Mouse (Mus musculus): Measurements from ENCODE around the gene Ppp1r12b.

Gene Ppp1r12b

DNA sequence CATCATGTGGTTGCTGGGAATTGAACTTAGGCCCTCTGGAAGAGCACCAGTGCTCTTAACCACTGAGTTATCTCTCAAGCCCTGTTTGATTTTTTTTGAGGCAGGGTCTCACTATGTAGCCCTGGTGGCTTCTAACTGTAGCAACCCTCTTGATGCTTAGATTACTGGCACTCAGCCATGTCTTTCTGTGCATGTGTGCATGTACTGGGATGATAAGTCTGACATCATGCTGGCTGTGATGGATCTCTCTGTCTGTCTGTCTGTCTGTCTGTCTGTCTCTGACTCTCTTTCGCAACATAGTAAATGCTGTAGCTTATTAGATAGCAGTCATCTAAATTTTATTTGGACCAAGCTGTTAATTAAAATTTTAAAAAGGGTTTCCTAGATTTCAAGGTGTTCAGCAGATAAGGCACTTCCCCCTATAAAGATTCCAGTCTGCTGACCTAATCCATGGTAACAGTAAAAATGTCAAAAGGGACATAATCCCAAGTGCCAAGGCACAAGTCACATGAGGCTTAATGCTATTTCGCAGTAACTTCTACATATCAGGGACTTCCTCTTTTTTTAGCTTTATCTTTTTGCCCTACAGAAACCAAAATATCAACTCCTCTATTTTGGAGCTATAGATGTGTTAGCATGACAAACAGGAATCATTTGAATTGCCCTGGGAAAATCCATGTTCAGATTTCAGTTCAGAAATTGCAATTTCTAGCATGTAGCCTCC lies 164.9 kb downstream of the Ppp1r12b start:
- DNase-seq (ENCODE audit: low read depth): peak; percentile 23

DNA sequence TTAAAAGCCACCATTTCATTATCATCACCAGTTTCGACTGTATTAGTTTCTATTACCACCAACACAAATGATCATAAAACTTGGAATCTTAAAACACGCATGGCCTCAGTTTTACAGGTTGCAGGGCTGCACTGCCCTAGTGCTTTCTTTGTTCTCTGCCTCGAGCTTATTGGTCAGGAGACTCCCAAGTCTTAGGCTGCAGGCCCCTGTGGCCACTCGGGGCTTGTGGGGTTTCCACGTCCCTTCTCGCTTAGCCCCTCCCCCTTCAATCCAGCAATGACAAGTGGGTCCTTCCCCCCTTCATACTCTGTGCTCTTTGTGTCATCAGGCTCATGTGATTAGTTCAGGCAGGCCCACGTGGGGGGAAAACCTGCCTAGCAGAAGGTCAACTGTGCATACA lies 167.6 kb downstream of the Ppp1r12b start:
- no peak for DNase-seq (ENCODE audit: low read depth)

DNA sequence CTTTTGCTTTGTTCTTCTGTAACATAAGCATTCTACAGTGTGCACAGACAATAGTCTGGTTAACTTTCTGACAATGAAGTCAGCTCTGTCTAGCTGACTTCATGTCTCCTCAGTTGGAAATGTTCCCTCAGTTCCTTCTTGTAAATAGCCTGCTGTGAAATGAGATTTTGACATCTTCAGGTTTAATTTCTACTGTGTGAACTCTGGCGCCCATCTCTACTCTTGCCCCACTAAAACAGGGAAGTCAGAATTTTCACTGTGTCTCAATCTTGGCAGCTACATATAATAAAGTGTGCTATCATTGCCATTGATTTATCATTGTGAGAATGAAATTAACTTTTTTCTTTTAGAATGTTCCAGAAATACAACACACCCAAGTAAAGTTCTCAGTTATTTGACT lies 170.8 kb downstream of the Ppp1r12b start:
- DNase-seq (ENCODE audit: low read depth): no peak

DNA sequence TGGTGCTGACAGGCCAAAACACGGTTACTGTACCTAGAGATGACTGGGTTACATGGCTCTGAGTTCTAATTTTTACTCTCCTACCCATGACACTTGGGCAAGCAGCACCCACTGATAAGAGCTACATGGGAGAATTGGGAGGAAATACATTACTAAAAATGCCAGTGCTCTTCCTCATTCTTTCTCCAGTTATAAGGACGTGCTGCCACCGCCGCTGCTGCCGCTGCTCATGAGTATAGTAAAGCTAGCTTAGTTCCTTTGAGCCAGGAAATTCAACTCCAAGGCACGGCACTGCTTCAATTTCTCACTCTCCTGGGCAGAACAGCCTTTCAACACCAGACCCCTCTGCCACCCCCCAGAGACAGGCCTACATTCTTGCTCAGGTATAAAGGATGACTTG lies 171.3 kb downstream of the Ppp1r12b start:
- no peak for DNase-seq (ENCODE audit: low read depth)

DNA sequence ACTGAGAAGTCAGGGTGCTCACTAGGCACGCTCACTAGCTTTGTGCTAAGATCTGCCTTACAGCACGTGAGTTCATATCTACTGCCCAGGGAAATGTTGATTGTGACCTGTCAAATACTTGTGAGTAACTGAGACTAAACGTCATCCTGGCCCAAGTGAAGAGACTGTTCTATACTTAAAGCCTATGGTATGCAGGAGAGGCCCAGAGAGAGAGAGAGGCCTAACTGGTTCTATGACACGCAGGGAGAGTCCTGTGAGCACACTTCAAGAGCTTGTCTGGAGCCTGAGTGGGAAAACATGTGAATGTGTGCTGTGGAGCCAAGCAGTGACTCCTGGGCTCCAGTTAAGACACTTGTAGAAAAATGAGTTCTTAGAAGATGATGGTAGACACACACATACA lies 171.8 kb downstream of the Ppp1r12b start:
- no peak for DNase-seq (ENCODE audit: low read depth)

DNA sequence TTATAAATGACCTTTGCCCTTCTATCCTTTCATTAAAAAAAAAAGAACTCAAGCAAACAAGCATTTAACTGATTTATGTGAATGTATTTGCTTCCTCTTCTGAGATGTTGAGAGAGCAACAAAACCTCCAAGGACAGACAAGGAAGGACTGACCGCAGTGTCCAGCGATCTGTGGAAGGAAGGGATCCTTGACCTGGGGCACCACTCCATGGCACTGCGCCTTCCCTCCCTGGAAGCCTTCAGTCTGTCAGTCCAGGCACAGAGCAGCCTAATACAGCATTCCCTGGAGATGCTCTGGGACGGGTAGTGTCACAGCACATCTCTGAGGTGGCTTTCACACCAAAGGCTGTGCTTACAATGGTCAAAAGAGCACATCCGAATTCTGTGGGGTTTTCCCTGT lies 172.9 kb downstream of the Ppp1r12b start:
- no peak for DNase-seq (ENCODE audit: low read depth)

DNA sequence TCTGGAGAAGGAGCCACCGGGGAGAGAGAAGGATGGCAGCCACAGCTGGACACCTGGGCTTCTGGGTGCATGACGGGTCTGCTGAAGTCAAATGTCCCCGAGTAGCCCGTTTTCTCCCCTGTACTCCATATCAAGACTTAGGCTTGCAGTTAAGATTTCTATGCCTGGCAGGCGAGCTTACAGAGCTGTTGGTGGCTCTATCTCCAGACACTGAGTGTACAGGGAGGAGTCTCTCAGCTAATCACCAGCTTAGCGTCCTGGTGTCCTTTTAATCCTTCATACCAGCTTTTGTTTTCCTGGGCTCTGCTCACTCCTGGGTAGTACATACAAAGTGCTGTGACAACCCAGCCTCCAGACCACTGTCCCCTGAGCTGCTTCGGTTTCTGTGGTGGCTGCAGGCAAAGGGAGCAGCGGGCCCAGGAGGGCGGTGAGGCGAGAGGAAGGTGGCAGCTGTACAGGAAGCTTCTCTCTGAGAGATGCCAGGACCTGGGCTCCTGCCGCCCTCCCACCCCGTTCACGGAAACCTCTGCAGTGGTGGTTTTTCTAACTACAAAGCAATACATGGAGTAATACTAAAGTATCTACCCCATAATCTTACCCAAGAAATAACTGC lies 177.7 kb downstream of the Ppp1r12b start:
- no peak for DNase-seq (ENCODE audit: low read depth)

DNA sequence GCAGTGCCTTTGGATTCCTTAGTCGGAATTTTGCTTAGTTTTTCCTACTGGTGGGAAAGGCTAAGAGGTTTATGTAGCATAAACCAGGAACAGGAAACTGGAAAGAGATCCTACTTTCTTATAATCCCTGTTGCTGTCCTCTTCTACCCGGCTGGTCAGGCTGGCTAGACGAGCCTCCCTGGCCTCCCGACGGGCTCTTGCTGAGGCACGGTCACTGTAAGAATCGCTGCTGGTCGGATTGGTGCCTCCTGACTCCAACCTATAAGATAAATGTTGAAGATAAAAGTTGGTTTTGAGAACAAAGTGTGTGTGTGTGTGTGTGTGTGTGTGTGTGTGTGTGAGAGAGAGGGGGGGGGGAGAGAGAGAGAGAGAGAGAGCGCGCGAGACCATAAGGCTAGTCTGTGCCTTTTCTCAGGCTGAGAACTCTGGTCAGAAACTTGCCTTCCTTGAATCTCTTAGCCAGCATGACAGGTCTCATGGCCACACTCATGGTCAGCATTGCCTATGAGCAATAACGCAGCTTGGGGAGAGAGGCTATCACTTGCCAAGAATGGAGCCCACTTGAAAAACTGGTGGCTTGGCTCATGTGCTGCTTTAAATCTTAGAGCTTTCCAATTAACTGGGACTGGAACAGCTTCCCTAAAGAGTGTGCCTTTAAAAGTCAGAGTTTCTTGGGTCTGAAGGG lies 178.4 kb downstream of the Ppp1r12b start:
- no peak for DNase-seq (ENCODE audit: low read depth)

DNA sequence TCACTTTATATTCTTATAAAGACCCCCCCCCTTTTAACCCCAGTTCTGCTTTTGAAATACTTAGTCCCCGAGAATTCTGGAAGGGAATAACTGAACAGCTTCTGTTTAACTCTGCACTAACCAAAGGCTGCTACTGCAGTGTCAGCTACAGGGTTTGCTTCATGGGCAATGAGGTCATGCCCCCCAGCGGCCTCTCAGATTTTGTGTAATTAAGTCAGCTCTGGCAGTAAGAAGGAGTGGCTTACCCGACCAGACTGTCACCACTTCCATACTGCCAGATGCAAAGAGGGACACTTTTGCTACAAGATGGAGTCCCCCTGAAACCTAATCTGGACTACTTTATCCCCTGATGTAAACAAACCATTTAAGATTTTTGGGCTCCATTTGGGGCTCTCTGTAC lies 180.1 kb downstream of the Ppp1r12b start:
- DNase-seq (ENCODE audit: low read depth): no peak

DNA sequence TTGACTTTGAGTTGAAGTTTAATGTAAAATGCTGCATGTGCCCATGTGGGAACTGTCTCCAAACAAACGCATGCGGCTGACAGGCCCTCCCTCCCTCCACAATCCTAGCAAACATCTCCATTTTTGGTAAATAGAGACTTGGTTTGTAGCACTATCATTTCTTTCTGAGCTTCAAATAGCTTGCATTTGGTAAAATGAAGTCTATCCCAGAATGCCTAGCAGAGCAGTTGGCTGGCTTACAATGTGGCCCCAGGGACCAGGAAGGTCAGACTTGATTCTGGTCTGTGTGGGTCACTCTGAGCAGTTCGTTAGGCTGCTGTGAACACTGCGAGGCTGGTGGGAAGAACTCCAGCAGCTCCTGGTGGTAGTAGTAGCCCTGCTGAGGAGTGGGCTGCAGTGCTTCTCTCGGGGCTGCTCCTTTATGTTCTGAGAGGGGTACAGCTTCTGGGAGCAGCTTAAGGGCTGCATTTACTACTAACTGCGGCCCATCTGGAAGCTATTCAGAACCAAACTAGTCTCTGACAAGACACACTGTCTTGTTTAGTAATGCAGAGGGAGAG lies 180.9 kb downstream of the Ppp1r12b start:
- DNase-seq (ENCODE audit: low read depth): no peak

DNA sequence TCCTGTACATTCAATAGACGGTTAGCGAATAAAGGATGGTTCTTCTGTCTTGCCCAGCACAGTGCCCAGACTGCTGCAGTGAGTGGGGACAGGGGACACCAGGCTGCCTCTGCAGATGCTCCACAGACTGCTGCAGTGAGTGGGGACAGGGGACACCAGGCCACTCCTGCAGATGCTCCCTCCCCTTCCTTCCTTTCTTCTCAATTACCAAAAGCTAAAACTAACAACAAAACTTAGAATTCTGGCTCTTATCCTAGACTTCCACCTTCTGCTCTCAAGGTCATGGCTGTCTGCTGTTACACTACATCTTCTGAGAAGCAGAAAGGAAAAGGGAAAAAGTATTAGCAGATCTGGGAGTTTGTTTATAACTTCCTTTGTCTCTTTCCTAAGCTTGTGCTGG lies 181.5 kb downstream of the Ppp1r12b start:
- DNase-seq (ENCODE audit: low read depth): no peak

DNA sequence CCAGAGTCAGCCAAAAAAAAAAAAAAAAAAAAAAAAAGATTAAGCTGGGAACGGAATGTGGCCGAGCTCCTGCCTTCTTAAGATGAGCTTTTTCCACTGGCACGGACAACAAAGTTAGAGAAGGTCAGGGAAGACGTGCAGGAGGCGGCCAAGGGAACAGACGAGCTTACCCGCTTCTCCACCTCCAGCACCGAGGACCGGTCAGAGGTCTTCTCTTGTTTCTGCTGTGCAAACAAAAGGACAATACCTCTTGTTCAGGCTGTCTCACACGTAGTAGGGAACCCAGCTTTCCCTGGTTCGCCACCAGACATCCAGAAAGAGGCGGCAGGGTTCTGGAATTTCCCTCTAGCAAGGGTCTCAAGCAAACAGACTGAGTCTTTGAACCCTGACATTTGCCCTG lies 182.5 kb downstream of the Ppp1r12b start:
- no peak for DNase-seq (ENCODE audit: low read depth)

DNA sequence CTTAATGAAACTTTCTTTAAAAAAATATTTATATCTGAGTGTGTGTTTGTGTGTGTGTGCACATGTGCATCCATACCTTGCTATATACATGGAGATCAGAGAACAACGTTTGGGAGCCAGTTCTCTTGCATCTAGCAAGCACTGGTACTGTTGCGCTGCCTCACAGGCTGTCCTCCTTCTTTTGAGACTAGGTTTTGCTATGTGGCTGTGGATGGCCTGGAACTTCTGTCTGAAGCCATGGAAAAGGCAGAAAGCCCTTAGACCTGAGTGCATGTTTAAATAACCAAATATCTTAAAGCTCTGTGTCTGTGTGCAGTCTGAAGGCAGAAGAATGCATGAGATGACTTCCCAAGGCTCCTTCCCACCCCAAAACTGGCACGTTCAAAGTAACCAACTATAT lies 182.9 kb downstream of the Ppp1r12b start:
- no peak for DNase-seq (ENCODE audit: low read depth)

DNA sequence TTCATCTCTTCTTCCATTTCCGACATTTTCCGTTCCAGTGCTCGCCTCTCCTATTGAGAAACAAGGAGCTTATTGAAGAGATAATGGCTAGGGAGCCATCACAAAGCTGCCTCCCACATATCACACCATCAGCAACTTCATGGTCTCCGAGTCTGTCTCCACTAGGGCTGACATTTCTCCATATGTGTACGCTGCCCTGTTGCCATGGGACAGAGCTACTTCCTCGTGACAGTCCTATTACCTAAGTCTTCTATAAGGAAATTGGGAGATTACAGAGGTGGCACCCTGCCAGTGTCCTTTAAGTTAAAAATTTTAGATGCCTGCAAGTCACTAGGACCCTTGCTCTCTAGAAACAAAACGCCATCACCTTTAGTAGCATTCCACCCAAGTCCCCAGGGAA lies 183.7 kb downstream of the Ppp1r12b start:
- DNase-seq (ENCODE audit: low read depth): no peak

DNA sequence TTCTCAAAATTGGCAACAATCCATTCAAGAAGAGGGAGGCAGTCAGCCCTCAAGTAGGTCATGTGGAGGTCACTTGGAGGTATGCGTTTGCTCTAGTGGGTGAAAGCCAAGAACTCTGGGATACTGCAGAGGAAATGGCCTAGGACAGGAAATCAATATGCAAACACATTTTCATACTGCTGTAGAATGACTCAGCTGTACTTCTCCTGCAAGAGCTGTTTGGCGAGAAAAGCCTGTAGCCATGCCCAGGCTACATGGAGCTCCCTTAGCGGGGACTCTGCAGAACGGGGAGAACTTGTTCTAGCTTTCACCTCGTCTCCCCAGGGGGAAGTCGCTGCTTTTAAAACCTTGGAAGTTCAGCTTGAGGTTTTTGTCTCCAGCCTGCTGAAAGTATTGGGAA lies 184.4 kb downstream of the Ppp1r12b start:
- DNase-seq (ENCODE audit: low read depth): no peak

DNA sequence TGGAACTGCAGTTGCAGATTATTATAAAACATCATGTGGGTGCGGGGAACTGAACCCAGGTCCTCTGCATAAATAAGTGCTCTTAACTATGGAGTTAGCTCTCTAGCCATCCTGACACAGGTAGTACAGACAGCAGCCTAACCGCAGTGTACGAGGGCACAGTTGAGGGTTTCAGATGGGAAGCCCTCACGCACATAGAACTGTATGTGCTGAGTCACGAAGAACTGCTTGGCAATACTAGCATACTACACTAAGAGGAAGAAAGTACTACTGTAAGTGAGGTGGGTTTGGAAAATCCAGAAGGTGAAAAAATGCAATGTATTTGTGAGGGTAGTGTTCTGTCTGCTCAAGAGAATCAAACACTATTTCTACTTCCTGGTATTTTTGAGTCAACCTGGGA lies 185.4 kb downstream of the Ppp1r12b start:
- DNase-seq (ENCODE audit: low read depth): no peak

DNA sequence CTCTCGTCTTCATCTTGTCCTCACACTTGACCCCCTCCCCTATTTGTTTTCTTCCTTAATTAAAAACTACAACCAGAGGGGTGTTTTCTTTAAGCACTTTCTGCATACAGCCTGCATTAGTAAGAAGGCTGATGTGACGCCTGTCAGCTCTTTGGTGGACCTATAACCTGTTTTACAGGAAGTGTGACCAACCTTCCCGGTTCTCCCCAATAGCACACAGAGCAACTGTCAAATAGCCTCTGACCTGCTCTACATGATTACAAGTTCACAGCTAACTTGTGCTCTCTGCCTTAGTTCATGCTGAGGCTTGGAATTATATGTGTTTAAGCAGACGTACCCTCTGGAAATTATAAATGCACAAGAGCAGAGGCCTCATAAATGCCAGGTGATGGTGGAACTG lies 189.3 kb downstream of the Ppp1r12b start:
- DNase-seq (ENCODE audit: low read depth): no peak

DNA sequence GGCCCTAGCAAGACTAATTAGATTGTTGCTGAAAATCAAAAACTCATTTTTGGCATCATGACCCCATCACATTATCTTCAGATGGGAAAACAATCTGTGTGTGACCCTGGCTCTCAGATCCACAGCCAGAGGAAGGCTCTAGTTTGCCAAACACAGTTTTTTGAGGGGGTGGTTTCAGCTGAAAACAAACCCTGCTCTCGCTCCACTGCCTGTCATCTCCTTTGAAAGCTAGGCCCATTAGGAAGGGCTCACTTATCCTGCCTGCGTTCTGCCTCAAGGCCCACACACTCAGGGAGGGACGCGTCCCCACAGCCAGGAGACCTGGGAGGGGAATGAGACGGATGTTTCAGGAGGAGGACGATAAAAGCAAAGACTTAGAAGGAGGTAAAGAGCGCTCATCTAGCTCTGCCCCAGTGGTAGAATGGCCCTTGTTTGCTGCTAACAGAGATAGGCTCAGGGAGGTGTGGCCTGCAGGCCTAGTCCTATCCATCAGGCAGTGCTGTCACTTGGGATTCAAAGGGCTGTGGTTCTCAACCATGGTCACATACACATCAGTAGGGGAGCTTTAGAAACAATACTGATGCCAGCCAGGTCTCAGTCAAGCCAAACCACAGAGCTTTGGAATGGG lies 190.8 kb downstream of the Ppp1r12b start:
- DNase-seq (ENCODE audit: low read depth): no peak

DNA sequence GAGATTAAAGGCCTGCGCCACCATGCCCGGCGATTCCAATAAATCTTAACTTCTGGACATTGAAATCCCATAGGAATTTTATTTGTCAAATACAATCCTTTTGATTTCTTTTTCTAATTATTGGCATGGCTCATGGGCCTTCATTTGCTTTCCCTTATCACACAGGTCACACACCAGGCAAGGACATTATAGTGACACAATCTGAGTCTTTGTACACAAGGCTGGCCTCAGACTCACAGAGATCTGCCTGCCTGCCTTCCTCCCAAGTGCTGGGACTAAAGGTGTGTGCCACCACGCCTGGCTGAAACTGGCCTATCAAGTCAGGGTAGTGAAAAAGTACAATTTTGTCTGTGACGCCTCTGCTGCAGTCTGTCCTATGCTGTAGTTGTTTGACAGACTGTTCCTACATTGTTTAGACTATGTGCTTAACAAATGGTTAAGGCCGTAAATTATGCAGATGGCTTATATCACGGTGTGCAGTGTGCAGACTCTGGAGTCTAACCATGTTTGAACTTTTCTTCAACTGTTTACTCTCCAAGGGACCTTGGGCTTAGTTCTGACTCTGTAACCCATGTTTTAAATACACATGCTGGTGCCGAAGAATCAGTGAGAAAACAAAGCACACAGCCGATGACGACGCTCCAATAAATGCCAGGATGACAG lies 191.8 kb downstream of the Ppp1r12b start:
- no peak for DNase-seq (ENCODE audit: low read depth)

DNA sequence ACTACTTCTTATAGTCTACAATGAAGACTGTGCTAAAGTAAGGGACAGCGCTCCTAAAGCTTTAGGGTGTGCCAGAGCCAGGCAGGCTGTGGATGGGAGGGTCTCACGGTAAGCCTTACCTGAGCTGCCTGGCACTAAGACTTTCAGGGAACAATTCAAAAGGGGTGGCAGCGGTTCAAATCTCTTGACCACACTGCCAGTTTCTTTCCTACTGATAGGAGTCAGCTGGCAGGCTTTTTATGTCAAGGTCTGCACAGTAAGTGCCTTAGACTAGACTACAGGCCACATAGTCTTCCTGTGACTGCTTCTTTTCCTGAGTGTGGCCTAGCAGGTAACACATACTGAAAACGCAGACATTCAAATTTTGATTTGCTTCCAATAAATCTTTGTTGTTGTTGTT lies 192.5 kb downstream of the Ppp1r12b start:
- no peak for DNase-seq (ENCODE audit: low read depth)

DNA sequence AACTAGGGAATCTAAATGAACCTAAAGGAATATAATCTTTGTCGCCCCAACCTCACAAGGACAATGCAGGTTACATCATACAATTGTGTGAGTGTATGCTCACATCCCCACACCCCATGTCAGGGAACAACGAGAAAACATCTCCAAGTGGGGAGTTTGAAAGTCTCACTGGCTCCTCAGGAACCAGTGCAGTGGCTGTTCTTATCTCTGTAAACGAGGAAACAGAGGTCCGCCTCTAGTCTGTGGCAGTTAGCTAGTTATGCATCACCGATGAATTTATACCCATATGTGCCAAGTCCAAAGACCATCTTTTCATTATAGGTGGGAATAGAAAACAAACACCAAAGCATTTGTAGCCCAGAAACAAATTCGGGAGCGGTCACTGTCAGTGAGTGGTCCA lies 194.2 kb downstream of the Ppp1r12b start:
- no peak for DNase-seq (ENCODE audit: low read depth)

DNA sequence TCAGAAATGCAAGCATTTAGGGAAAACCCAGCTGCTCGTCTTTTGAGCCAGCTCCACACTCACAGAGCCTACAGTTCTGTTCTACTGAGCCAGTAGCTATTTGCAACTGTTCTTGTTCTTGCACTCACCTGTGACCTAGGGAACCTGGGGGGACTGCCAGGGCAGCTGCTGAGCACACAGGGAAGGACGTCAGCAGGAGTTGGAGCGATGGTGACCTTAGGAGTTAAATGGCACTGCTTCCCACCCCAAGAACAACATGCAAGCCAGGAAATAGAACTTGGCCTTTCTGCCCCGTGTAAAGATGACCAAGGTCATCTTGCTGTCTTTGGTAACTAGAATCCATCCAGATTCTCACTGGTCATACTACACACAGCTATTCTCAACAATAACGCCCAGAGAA lies 195.1 kb downstream of the Ppp1r12b start:
- DNase-seq (ENCODE audit: low read depth): no peak
